Mouse (Mus musculus) CH12.LX (cell line): Measurements from ENCODE around the gene Macrod2.

Experiments used
- E2F4 ChIP-seq: IDR thresholded peaks from 2 replicates; pipeline ENCODE4 v1.6.1; 2011; ENCODE audit warnings: low read depth, low read length, improper control_type of control experiment; ENCODE audit not compliant: insufficient replicate concordance
- POLR2A ChIP-seq: IDR thresholded peaks from 2 replicates; pipeline ENCODE4 v1.6.1; 2011; ENCODE audit warnings: low read depth, mild to moderate bottlenecking, improper control_type of control experiment, low read length

DNA sequence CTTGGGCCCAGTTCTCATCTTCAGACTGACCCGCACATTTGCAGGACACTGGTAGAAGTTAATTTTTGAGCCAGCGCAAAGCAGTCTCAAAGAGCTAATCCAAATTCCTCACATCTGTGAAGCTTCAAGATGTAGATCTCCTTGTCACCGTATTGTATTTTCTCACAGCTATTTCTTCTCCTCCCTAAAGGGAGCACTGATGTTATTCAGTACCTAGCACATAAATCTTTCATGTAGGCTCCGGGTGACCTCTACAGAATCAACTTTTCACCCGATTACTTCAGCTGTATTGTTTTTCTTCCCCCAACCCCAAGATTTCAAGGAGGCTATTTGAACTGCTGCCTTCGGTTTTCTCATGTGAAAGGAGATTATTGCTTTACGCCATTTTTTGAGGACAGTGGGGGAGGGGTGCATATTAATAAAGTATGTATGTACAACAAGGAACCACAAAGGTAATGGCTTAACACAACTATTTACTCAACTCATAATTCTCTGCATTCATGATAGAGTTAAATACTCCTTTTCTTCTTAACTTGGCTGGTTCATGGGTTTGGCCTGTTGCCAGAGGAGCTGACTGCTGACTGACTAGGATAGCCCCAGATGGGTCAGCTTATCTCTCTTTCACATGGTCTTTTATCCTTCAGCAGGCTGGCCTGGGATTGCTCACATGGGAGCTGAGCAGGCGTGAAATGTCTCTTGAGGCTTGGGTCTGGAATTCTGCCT, 618.5 kb downstream of the Macrod2 start:
- TF ChIP-seq E2F4 (no peak), POLR2A (no peak)
